Mouse (Mus musculus) intestine, embryonic 15.5 days (tissue): ENCODE measurements at regions not wholly inside any gene's neighbourhood (a gene's known extent, or its start where the extent isn't known, plus 50 kb on each side); places are given as distances from the start of the nearest gene placed in this dataset.

Experiments
- ATAC-seq: fragments of 200-750 bp; cut with Nextera tagmentation; 2 replicates; pipeline ENCODE4 v1.8.0; 2017; ENCODE audit warnings: moderate TSS enrichment, moderate library complexity
- H3K27ac ChIP-seq: fragments of 300-500 bp; sonication (generic); 2 replicates; pipeline ENCODE4 v1.5.1; 2015; ENCODE audit warnings: mild to moderate bottlenecking, inconsistent platforms
- H3K27me3 ChIP-seq: fragments of 300-500 bp; sonication (generic); replicated peaks from 2 replicates; pipeline ENCODE4 v1.6.1; 2015; ENCODE audit warnings: inconsistent platforms
- H3K36me3 ChIP-seq: fragments of 300-500 bp; sonication (generic); 2 replicates; pipeline ENCODE4 v1.6.1; 2015; ENCODE audit warnings: inconsistent platforms
- H3K4me1 ChIP-seq: fragments of 300-500 bp; sonication (generic); replicated peaks from 2 replicates; pipeline ENCODE4 v1.6.1; 2015; ENCODE audit warnings: inconsistent platforms
- H3K4me2 ChIP-seq: fragments of 300-500 bp; sonication (generic); replicated peaks from 2 replicates; pipeline ENCODE4 v1.6.1; 2015; ENCODE audit warnings: mild to moderate bottlenecking, inconsistent platforms
- H3K4me3 ChIP-seq: fragments of 300-500 bp; sonication (generic); replicated peaks from 2 replicates; pipeline ENCODE4 v1.5.1; 2015; ENCODE audit warnings: inconsistent platforms
- H3K9ac ChIP-seq: fragments of 300-500 bp; sonication (generic); 2 replicates; pipeline ENCODE4 v1.6.1; 2015; ENCODE audit warnings: inconsistent platforms
- H3K9me3 ChIP-seq: fragments of 300-500 bp; sonication (generic); 2 replicates; pipeline ENCODE4 v1.6.1; 2016; ENCODE audit warnings: inconsistent platforms
- WGBS: fragments of 180-500 bp; shearing (Covaris S2); methylation state at CpG from one replicate; pipeline ENCODE4 v1.1.7; 2015; 5-methylcytosine and 5-hydroxymethylcytosine counted together

GRCm38 (mm10) chr13:58471704-58472103 lies 68.6 kb upstream of the Hnrnpk start:
- peak overlapping the region; percentile 20 for H3K4me3 ChIP-seq
- H3K27me3 ChIP-seq = peaks cover 9% of the 10 kb centered on the region
- ATAC-seq = no peak
- H3K4me1 ChIP-seq = no peaks in the 10 kb centered on the region
- no peaks in the 10 kb centered on the region for H3K36me3 ChIP-seq
- 12% methylated on average over 16 of the region's 16 CpGs for WGBS
- no peak overlapping the region for H3K27ac ChIP-seq
- no peaks in the 10 kb centered on the region for H3K9me3 ChIP-seq
- no peak overlapping the region for H3K9ac ChIP-seq
- H3K4me2 ChIP-seq = peak overlapping the region; percentile 56

DNA sequence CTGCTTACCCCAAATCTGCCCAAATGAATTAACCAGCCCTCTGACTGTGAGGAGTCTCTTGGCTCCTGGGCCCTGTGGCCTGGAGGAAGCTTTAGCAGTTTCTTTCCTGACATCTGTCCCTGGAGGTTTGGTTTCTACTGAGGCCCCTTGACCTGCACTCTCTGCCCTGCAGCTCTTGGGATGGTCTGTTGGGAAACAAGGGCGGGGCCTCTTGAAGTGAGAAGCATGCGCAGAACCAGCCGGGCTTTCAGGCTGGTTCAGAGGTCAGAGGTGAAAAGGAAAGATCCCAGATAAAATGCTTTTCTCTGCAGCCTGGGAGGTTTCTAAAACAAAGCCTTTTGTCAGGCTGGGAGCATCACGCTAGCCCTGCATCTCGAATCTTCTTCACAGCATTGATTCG lies 66.6 kb upstream of the Hnrnpk start:
- no peaks in the 10 kb centered on the region for H3K36me3 ChIP-seq
- H3K9me3 ChIP-seq = no peaks in the 10 kb centered on the region
- H3K4me1 ChIP-seq = 0 out of 2 replicates have a peak, but pooled peaks cover 3% of the 10 kb centered on the region
- H3K4me3 ChIP-seq = no peak overlapping the region
- WGBS = 25% methylated on average over 6 of the region's 6 CpGs
- no peak overlapping the region for H3K4me2 ChIP-seq
- no peak for ATAC-seq
- H3K9ac ChIP-seq = no peak overlapping the region
- peaks cover 9% of the 10 kb centered on the region for H3K27me3 ChIP-seq
- no peak overlapping the region for H3K27ac ChIP-seq

- H3K4me2 ChIP-seq = no peak overlapping the region
- no peak overlapping the region for H3K27ac ChIP-seq
- 73% methylated on average over 10 of the region's 10 CpGs for WGBS
- no peak overlapping the region for H3K9ac ChIP-seq
- 0 out of 2 replicates have a peak, but pooled peaks cover 3% of the 10 kb centered on the region for H3K4me1 ChIP-seq
- no peak overlapping the region for H3K4me3 ChIP-seq
- no peaks in the 10 kb centered on the region for H3K36me3 ChIP-seq
- H3K27me3 ChIP-seq = peaks cover 5% of the 10 kb centered on the region; the same call in 1 of the 2 replicates
- H3K9me3 ChIP-seq = no peaks in the 10 kb centered on the region
- ATAC-seq = peak; percentile 49; the same call in 1 of the 2 replicates
Measured at GRCm38 (mm10) chr13:58467097-58467642, 64.0 kb upstream of the Hnrnpk start.

GRCm38 (mm10) chr13:58465206-58466104 lies 62.3 kb upstream of the Hnrnpk start:
- no peaks in the 10 kb centered on the region for H3K36me3 ChIP-seq
- WGBS = 77% methylated on average over 13 of the region's 13 CpGs
- no peak overlapping the region for H3K4me2 ChIP-seq
- no peak overlapping the region for H3K4me3 ChIP-seq
- no peak for ATAC-seq
- no peaks in the 10 kb centered on the region for H3K9me3 ChIP-seq
- H3K27ac ChIP-seq = no peak overlapping the region
- H3K9ac ChIP-seq = no peak overlapping the region
- H3K4me1 ChIP-seq = 0 out of 2 replicates have a peak, but pooled peaks cover 3% of the 10 kb centered on the region
- no peaks in the 10 kb centered on the region for H3K27me3 ChIP-seq
